Comparison of ENCODE assay signal across 30 mouse cellular contexts in genomic region chr11:22791726-22792125, GRCm38 (mm10).
DNase-seq lines count a peak whose midpoint lies in the region; ATAC-seq lines count a peak whose summit lies in the region.
"Had no signal": no experiment of that assay in that cellular context is flagged by ENCODE, and none has a peak within 500 bp of the region (broad histone marks: within the 10 kb centered on the region; RNA-seq: fewer than 3 reads in every experiment).

No protein-coding gene starts in this region.

- H3K36me3 ChIP-seq in hindbrain, embryonic 14.5 days (replicated peaks; ENCODE audit: control insufficient read depth, insufficient read depth), result no peaks in the 10 kb centered on the region
- H3K36me3 ChIP-seq in hindbrain, embryonic 13.5 days, result no peaks in the 10 kb centered on the region
- H3K36me3 ChIP-seq: embryonic facial prominence, embryonic 10.5 days; embryonic facial prominence, embryonic 13.5 days; heart, embryonic 12.5 days; heart, embryonic 15.5 days had no signal

- ATAC-seq in hindbrain, embryonic 14.5 days (ENCODE audit: low FRiP score), result 0 out of 2 replicates have a peak, but pooled peaks have one; percentile 27
- no peak for ATAC-seq in hindbrain, embryonic 13.5 days (ENCODE audit: low FRiP score)
- ATAC-seq: activated CD4-positive, CD25-positive, alpha-beta regulatory T cell, adult 4 months; forebrain, embryonic 13.5 days; forebrain, postnatal 0 days; hindbrain, embryonic 16.5 days; intestine, embryonic 16.5 days; Patski had no signal

- no peaks in the 10 kb centered on the region for H3K9me3 ChIP-seq in hindbrain, embryonic 14.5 days (ENCODE audit: control insufficient read depth, low read length)
- no peaks in the 10 kb centered on the region; the same call in 1 of the 2 replicates for H3K9me3 ChIP-seq in hindbrain, embryonic 13.5 days
- H3K9me3 ChIP-seq: embryonic facial prominence, embryonic 10.5 days; embryonic facial prominence, embryonic 13.5 days; forebrain, embryonic 13.5 days; G1E; heart, embryonic 15.5 days had no signal

- H3K9ac ChIP-seq in hindbrain, embryonic 14.5 days, result no peak overlapping the region
- H3K9ac ChIP-seq in hindbrain, embryonic 13.5 days, result no peak overlapping the region
- H3K9ac ChIP-seq: embryonic facial prominence, embryonic 13.5 days; forebrain, embryonic 13.5 days; forebrain, postnatal 0 days; heart, embryonic 12.5 days; heart, embryonic 15.5 days had no signal

- H3K4me3 ChIP-seq in hindbrain, embryonic 14.5 days (replicated peaks; ENCODE audit: low read length), result no peak overlapping the region
- H3K4me3 ChIP-seq in hindbrain, embryonic 13.5 days, result no peak overlapping the region
- H3K4me3 ChIP-seq: embryonic facial prominence, embryonic 10.5 days; embryonic facial prominence, embryonic 13.5 days; erythroblast, embryonic 14.5 days; forebrain, embryonic 13.5 days; gastrocnemius, adult 2 months; heart, embryonic 12.5 days; heart, embryonic 15.5 days had no signal

- 88% methylated on average over 5 of the region's 5 CpGs for WGBS in hindbrain, embryonic 14.5 days
- 87% methylated on average over 5 of the region's 5 CpGs for WGBS in hindbrain, embryonic 13.5 days

- H3K27ac ChIP-seq in hindbrain, embryonic 14.5 days, result no peak overlapping the region
- no peak overlapping the region for H3K27ac ChIP-seq in hindbrain, embryonic 13.5 days
- H3K27ac ChIP-seq: embryonic facial prominence, embryonic 10.5 days; embryonic facial prominence, embryonic 13.5 days; forebrain, embryonic 13.5 days; gastrocnemius, adult 2 months; heart, embryonic 15.5 days had no signal

- no peaks in the 10 kb centered on the region for H3K27me3 ChIP-seq in hindbrain, embryonic 14.5 days (ENCODE audit: control insufficient read depth, insufficient read depth, low read length)
- no peaks in the 10 kb centered on the region for H3K27me3 ChIP-seq in hindbrain, embryonic 13.5 days
- H3K27me3 ChIP-seq: embryonic facial prominence, embryonic 13.5 days; forebrain, embryonic 13.5 days; heart, embryonic 12.5 days; heart, embryonic 15.5 days; Patski had no signal

- H3K4me2 ChIP-seq in hindbrain, embryonic 14.5 days (replicated peaks), result no peak overlapping the region
- H3K4me2 ChIP-seq in hindbrain, embryonic 13.5 days, result no peak overlapping the region
- H3K4me2 ChIP-seq: embryonic facial prominence, embryonic 13.5 days; forebrain, embryonic 13.5 days; heart, embryonic 12.5 days; heart, embryonic 15.5 days had no signal

- H3K4me1 ChIP-seq in hindbrain, embryonic 14.5 days (replicated peaks; ENCODE audit: control insufficient read depth, insufficient read depth, low read length), result no peaks in the 10 kb centered on the region
- no peaks in the 10 kb centered on the region for H3K4me1 ChIP-seq in hindbrain, embryonic 13.5 days (replicated peaks)
- H3K4me1 ChIP-seq: embryonic facial prominence, embryonic 10.5 days; embryonic facial prominence, embryonic 13.5 days; forebrain, embryonic 13.5 days had no signal

- no peak for DNase-seq in hindbrain, embryonic 14.5 days (ENCODE audit: low spot score)
- peak; percentile 6 for DNase-seq in thymus, postnatal 4 days
- no peak for DNase-seq in thymus, postnatal 25 days
- DNase-seq in R1 (ENCODE audit: low read depth, low spot score), result peak; percentile 92
- no peak for DNase-seq in heart, postnatal 4 days
- no peak for DNase-seq in heart, adult 18-20 months
- DNase-seq: adrenal gland, adult 8-10 months; adrenal gland, postnatal 25 days; cerebellum, adult 11-12 months; cerebellum, adult 8-10 months; cerebellum, postnatal 10 days; cerebellum, postnatal 36 days; embryo, embryonic 11 days; forebrain, postnatal 0 days; gastrocnemius, adult 2 months; gastrocnemius, postnatal 14 days; heart, adult 11 months; heart, postnatal 10 days had no signal

Comparison
In these comparisons a context has a peak if more than half of its experiments do, and no peak if none do; other contexts are left out.
1. DNase-seq: peak in thymus, postnatal 4 days (single experiment) and R1 (single experiment); none in hindbrain, embryonic 14.5 days (single experiment), thymus, postnatal 25 days (single experiment), heart, postnatal 4 days (single experiment) and heart, adult 18-20 months (0 of 2).